Mouse (Mus musculus) pancreas, adult 10 weeks (tissue): ENCODE data around the gene Hoxd10. TPM values are rescaled to one million over a fixed set of nuclear protein-coding genes. Genes with fewer than 3 reads are reported as not detected.

Experiments
- polyA plus RNA-seq: library from polyadenylated mRNA; stranded (reverse); fragments of 350-450 nt; fragmentation: Illumina TruSeq; extraction: RNeasy Lipid Tissue Mini Kit (QIAGEN cat#74804); gene quantifications from one replicate; pipeline ENCODE4 v1.2.3, GENCODE M21; 2015; ENCODE audit warnings: low read depth, low replicate concordance; ENCODE audit not compliant: insufficient read depth

Hoxd10 gene
- polyA plus RNA-seq = not detected

DNA sequence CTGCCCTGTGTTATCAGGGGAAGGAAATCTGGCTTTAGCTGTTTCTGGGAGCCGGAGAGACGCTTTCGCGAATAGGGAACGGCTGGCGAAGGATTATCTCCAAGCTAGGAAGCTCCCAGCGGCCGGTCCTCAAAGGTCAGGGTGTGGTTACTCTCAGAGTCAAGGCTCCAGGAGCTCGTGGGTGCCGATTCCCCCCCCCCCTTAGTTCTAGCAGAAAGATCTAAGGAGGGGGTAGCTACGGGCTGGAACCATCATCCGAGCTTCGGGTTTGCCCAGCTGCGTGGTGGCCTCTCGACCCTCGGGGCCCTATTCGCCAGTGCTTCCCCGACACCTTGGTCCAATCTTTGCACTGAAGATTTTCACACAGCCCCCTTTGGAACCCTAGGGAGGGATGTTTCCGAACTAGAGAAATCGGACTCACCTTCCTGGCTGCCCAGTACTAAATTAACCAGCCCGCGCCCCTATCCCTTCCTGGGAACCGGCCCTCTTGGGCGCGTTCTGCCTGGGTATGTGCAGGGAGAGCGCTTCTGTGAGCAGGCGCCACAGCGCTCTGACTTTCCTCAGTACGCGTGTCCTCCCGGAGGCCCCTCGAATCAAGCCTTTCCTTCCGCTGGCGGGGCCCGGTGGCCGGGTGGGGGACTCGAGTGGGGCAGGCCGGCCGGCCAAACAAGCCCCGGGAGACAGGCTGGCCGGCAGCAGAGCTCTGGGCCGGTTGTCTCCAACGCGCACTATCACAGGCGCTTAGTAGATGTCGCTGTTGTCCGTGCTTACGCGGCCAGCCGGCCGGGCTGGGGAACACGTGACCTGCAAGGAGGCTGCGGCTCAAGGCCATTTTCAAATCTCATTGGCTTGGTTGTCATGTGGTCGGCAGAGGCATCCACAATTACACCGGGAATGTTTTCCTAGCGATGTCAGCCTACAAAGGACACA lies at the start of gene Hoxd10:
Gene Hoxd10 (plus strand): TSS at position 903 of the 930 bp plus-strand sequence.

DNA sequence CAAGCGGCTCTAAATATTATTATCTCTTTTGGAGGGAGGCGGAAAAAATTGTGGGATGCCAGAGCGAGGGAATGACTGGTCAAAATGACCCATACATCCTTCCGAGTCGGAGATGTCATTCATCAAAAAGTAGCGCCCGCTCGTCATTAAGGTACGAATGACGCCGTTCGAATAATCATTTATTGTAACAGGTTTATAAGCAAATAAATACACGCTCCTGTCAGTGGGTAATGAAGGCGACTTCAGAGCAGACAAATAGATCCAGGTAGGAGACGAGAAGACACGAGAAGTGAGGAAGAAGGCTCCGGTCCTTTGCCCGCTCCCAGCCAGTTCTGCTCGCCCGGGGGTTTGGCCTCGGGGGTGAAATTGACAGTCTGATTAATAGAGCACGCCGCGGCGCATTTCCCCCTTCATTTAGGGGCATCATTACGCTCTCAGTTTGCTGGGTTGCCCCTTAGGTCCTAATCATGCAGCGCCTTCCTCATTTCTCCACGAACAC lies 32.2 kb upstream of the Hoxd10 start, which contains the start of gene Evx2:
Gene Evx2 (minus strand): TSS at position 51 of the 499 bp plus-strand sequence.

DNA sequence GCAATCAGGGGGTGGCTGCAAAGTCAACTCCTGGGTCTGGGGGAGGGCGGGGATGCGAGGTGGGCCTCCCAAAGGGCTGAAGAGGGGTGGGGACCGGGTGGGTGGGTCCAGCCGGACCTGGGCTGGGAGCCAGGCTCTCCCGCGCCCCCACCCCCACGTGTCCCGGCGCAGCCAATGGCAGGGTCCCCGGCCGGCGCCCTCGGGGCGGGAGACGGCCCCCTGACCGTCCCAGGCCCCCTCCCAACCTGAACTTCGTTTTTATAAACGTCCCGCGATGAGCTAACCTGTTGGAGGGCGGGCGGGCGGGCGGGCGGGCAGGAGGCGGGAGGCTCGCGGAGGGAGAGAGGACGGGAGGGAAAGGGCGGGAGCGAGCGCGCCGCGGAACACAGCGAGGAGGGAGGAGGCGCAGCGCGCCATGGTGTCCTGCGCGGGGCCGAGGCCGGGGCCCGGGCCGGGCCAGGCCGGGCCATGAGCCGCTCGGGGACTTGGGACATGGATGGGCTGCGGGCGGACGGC lies 23.8 kb upstream of the Hoxd10 start, which contains the start of gene Hoxd13:
Gene Hoxd13 (plus strand): TSS at position 469 of the 516 bp plus-strand sequence.

DNA sequence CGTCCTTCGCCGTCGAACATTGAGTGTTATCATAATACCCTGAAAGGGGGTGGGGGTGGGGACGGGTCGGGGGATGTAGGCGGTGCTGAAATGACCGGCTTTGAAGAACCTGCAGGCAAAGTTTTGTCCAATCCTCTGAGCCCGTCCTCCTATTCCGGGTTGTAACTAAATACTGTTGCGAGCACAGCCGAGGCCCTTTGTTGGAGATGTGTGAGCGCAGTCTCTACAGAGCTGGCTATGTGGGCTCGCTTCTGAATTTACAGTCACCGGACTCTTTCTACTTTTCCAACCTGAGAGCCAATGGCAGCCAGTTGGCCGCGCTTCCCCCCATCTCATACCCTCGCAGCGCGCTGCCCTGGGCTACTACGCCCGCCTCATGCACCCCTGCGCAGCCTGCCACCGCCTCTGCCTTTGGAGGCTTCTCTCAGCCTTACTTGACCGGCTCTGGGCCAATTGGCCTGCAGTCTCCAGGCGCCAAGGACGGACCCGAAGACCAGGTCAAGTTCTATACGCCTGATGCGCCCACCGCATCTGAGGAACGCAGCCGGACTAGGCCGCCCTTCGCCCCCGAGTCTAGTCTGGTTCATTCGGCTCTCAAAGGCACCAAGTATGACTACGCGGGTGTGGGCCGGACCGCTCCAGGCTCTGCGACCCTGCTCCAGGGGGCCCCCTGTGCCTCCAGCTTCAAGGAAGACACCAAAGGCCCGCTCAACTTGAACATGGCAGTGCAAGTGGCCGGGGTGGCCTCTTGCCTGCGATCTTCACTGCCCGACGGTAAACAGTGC lies 16.7 kb upstream of the Hoxd10 start, which contains the start of gene Hoxd12:
Gene Hoxd12 (plus strand): TSS at position 133 of the 785 bp plus-strand sequence.

DNA sequence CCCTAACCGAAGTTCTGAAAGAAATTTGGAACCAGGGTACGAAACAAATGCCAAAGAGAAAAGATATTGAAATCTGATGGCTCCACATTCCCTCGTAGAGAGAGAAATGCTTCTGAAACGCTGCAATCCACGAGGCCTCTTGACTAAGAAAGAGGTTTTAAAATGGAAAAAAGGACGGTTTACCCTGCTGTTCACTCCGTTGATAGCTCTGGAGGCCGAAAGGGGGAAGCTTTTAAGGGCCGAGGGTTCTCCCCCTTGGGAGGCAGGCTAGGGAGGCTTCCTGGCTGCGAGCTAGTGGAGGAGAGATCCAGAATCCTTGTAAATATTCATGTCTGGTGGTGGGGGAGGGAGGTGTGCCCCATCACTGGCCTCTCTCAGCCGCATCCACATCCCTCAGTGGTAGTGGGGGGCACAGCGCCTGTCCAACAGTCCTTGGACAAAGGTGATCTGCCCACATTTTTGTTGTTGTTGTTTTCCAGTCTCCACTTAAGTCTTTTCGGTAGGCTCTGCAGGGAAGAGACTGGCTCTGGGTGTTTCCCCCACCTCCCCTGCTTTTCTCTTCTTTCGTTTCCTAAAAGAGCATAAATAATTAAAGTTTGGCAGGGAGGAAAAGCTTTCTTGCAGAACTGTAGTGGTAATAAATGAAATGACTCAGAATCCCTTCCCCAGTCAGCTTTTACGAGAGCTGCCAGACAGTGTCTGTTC lies 12.7 kb upstream of the Hoxd10 start, which contains the start of gene Hoxd11:
Gene Hoxd11 (plus strand): TSS at position 667 of the 705 bp plus-strand sequence.

DNA sequence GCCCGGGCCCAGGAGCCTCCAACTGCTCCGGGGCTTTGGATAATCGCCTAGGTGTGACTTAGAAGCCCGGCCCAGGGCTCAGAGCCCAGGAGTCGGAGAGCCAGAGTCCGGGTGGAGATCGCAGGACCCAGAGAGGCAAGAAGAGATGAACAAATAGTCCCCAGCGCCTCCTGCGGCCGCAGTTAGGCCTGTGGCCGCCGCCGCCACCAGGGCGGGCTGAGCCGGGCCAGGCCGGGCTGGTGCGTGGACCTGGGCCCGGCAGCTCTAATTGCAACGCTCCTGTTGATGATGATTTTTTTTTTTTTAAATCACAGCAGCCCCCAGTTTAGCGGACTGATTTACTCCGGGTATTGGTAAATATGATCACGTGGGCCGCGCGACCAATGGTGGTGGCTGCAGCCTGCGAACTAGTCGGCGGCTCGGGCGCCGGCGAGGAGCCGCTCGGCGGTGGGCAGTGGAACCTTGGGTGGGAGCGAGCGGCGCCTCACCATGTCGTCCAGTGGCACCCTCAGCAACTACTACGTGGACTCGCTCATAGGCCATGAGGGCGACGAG lies 5.9 kb downstream of the Hoxd10 start, which contains the start of gene Hoxd9:
Gene Hoxd9 (plus strand): TSS at position 161 of the 555 bp plus-strand sequence.

DNA sequence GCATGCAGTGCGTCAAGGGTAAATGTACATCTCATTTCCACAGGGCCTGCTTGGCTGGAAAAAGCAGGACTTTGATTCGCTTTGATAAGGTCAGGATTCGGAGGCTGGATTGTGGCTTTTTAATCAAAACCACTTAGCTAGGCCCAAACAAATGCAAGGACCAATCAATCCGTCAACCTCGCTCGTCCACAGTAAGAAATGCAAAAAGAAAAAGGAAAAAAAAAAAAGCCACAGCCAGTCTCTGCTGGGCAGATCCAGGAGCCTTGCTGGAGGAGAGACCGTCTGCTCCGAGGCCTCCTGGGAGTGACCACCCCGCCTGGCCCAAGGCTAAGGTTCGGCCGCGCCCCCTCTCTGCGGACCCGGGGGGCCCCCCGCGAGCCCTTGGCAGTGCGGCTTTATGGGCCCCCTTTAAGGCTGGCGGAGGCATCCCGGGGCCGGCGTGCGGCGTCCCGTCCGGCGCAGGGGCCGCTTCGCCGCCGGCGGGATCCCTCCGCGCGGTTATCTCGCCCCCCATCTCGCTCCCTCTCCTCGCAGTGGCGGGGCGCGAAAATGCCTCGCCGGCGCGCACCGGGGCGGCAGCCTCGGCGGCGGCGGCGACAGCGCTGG lies 12.8 kb downstream of the Hoxd10 start, which contains the start of gene Hoxd8:
Gene Hoxd8 (plus strand): TSS at position 223 of the 606 bp plus-strand sequence.

DNA sequence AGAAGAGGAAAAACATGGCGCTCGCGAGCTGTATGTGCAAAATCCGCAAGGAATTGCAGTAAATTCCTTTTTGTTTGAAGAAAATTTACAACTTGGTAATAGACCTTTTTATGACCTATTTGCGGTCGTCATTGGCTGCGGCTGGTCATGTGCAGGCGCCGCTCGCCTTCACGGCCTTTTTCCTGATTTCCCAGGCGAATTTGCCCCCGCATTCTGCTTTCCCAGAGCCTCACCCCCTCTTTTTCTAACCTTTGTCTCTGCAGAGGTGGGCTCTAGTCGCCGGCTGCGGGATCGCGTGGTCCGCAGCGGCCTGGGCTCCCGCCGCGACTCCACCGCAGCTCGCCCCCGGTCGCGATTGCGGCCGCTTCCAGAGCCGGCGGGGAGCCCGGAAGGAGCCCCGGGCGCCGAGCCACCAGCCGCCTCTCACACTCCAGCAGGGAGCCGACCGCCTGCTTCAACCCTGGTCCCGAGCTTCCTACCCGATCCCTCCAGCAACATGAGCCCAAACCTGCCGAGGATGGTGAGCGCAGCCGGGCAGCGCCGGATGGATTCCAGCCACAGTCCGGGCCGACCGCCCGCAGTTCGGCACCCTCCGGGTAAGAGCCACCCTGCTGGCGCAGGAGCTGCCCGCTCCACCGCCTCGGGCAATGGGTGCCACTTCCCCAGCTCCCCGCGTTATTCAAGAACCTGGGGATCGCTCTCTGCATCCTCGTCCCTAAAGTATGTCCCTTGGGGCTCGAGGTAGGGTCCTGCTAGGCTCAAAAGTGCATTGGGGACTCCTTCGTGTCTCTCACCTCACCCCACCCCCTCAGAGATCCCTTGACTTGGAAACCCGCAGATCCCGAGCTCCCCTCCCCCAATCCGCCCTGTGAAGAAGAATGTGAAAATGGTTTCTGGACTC lies 20.2 kb downstream of the Hoxd10 start, which contains the start of the genes Hoxd3 and Hoxd4:
Gene Hoxd3 (plus strand): TSS at position 207 of the 901 bp plus-strand sequence.
Gene Hoxd4 (plus strand): TSS at position 209 of the 901 bp plus-strand sequence.

DNA sequence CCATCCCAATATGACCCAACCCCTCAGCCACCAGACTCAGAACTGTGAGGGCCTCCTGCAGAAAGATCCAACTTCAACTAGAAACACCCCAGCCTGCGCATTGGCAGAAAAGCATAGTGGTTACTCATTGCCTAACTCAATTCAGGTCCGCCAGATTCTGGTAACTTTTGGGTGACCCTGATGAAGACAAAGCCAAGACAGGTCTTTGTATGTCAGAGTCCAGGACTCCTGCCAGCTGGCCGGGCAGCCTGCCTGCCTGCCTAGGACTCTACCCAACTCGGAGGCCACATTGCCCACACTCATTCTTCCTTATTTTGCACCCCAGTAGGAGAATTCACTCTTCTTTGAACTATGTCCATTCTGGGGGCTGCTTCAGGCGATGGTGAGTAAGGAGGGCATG lies 34.8 kb downstream of the Hoxd10 start, which contains the start of gene Gm28230:
Gene Gm28230 (plus strand): TSS at position 178 of the 400 bp plus-strand sequence.

Other genes with a start within 250 kb of the Hoxd10 start
- gene Lnpk, start 112.5 kb upstream of the Hoxd10 start, polyA plus RNA-seq = 2.7 TPM
- gene Evx2, start 32.4 kb upstream of the Hoxd10 start, polyA plus RNA-seq = not detected
- not detected for gene Hoxd13, start 23.6 kb upstream of the Hoxd10 start, polyA plus RNA-seq
- not detected for gene Hoxd12, start 16.9 kb upstream of the Hoxd10 start, polyA plus RNA-seq
- not detected for gene Hoxd11, start 12.4 kb upstream of the Hoxd10 start, polyA plus RNA-seq
- gene Hoxd9, start 5.8 kb downstream of the Hoxd10 start, polyA plus RNA-seq = 0.50 TPM
- 4.5 TPM for gene Hoxd8, start 12.7 kb downstream of the Hoxd10 start, polyA plus RNA-seq
- not detected for gene Hoxd3, start 20.0 kb downstream of the Hoxd10 start, polyA plus RNA-seq
- 1.6 TPM for gene Hoxd4, start 20.0 kb downstream of the Hoxd10 start, polyA plus RNA-seq
- gene Gm28230, start 34.8 kb downstream of the Hoxd10 start, polyA plus RNA-seq = 0.35 TPM
- gene Hoxd1, start 71.1 kb downstream of the Hoxd10 start, polyA plus RNA-seq = not detected
- 7.6 TPM for gene Mtx2, start 133.9 kb downstream of the Hoxd10 start, polyA plus RNA-seq